33 mouse cellular contexts compared by ENCODE assay signal in the genomic region with DNA sequence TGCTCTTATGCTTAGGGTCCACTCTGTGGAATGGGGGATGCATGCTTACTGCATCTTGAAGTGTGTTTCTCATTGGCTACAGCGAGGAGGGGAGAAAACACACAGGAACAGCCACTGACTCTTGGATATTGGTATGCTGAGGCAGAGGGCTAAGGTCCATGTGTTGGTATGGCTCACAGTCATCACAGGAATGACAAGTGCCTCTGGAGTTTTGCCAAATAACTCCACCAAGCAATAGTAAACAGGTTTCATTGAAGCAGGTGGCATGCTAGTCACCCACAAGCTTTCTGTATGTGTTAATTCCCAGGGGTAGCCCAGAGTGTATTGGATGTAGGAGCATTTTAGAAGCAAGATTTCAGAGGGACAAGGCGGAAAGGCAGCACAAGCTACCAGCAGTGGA.
DNase-seq lines count a peak whose midpoint lies in the region; ATAC-seq and TF ChIP-seq lines count a peak whose summit lies in the region.
"Had no signal": no experiment of that assay in that cellular context is flagged by ENCODE, and none has a peak within 500 bp of the region (broad histone marks: within the 10 kb centered on the region; RNA-seq: fewer than 3 reads in every experiment).

No protein-coding gene starts in this region.

- H3K27ac ChIP-seq in heart, embryonic 16.5 days (ENCODE audit: low read length), result peak overlapping the region; percentile 69
- H3K27ac ChIP-seq in lung, embryonic 14.5 days (ENCODE audit: low read depth), result no peak overlapping the region
- no peak overlapping the region for H3K27ac ChIP-seq in intestine, embryonic 16.5 days (ENCODE audit: low read length)
- H3K27ac ChIP-seq: embryonic facial prominence, embryonic 10.5 days; embryonic facial prominence, embryonic 15.5 days; forebrain, embryonic 12.5 days; hindbrain, embryonic 10.5 days; hindbrain, postnatal 0 days; intestine, embryonic 15.5 days; kidney, postnatal 0 days; liver, embryonic 13.5 days; macrophage; midbrain, embryonic 13.5 days; neural tube, embryonic 13.5 days; stomach, postnatal 0 days had no signal

- WGBS in heart, embryonic 16.5 days, result 68% methylated on average over 2 of the region's 2 CpGs
- 82% methylated on average over 2 of the region's 2 CpGs for WGBS in large intestine, adult 2 months
- WGBS in lung, embryonic 14.5 days, result 81% methylated on average over 2 of the region's 2 CpGs
- WGBS in intestine, embryonic 16.5 days, result 89% methylated on average over 2 of the region's 2 CpGs

- no peak overlapping the region for H3K4me3 ChIP-seq in heart, embryonic 16.5 days (ENCODE audit: low read length)
- no peak overlapping the region for H3K4me3 ChIP-seq in lung, embryonic 14.5 days (ENCODE audit: low read depth, low read length)
- no peak overlapping the region for H3K4me3 ChIP-seq in intestine, embryonic 16.5 days (ENCODE audit: low read length)
- H3K4me3 ChIP-seq: embryonic facial prominence, embryonic 10.5 days; embryonic facial prominence, embryonic 15.5 days; forebrain, embryonic 12.5 days; hindbrain, embryonic 10.5 days; intestine, embryonic 15.5 days; liver, embryonic 13.5 days; midbrain, embryonic 13.5 days; neural tube, embryonic 13.5 days had no signal

- peaks cover 59% of the 10 kb centered on the region for H3K4me1 ChIP-seq in heart, embryonic 16.5 days (ENCODE audit: control insufficient read depth, insufficient read depth, low read length)
- H3K4me1 ChIP-seq in lung, embryonic 14.5 days (ENCODE audit: insufficient read depth), result peaks cover 21% of the 10 kb centered on the region
- peaks cover 13% of the 10 kb centered on the region for H3K4me1 ChIP-seq in intestine, embryonic 16.5 days (ENCODE audit: control insufficient read depth, insufficient read depth, low read length)

- no peaks in the 10 kb centered on the region for H3K36me3 ChIP-seq in heart, embryonic 16.5 days (ENCODE audit: control insufficient read depth, insufficient read depth)
- no peaks in the 10 kb centered on the region for H3K36me3 ChIP-seq in lung, embryonic 14.5 days (ENCODE audit: insufficient read depth)
- H3K36me3 ChIP-seq in intestine, embryonic 16.5 days (ENCODE audit: control insufficient read depth, insufficient read depth, low read length), result no peaks in the 10 kb centered on the region
- H3K36me3 ChIP-seq: embryonic facial prominence, embryonic 10.5 days; embryonic facial prominence, embryonic 15.5 days; forebrain, embryonic 12.5 days; hindbrain, embryonic 10.5 days; intestine, embryonic 15.5 days; liver, embryonic 13.5 days; midbrain, embryonic 13.5 days; neural tube, embryonic 13.5 days had no signal

- no peaks in the 10 kb centered on the region for H3K27me3 ChIP-seq in heart, embryonic 16.5 days (ENCODE audit: control insufficient read depth, insufficient read depth, low read length)
- H3K27me3 ChIP-seq in lung, embryonic 14.5 days (ENCODE audit: insufficient read depth, low read length), result no peaks in the 10 kb centered on the region
- no peaks in the 10 kb centered on the region for H3K27me3 ChIP-seq in intestine, embryonic 16.5 days (replicated peaks; ENCODE audit: control insufficient read depth, insufficient read depth, low read length)
- H3K27me3 ChIP-seq: embryonic facial prominence, embryonic 15.5 days; forebrain, embryonic 12.5 days; intestine, embryonic 15.5 days; liver, embryonic 13.5 days; midbrain, embryonic 13.5 days; neural tube, embryonic 13.5 days had no signal

- peak; percentile 57 for ATAC-seq in heart, embryonic 16.5 days (replicated peaks; ENCODE audit: extremely low read depth, insufficient read depth, low FRiP score)
- ATAC-seq in lung, embryonic 14.5 days (ENCODE audit: insufficient read depth), result no peak
- no peak for ATAC-seq in intestine, embryonic 16.5 days
- ATAC-seq: activated CD4-positive, CD25-positive, alpha-beta regulatory T cell, adult 4 months; hindbrain, postnatal 0 days; intestine, embryonic 15.5 days; midbrain, embryonic 13.5 days had no signal

- H3K9me3 ChIP-seq in heart, embryonic 16.5 days (replicated peaks; ENCODE audit: control insufficient read depth, low read length), result no peaks in the 10 kb centered on the region
- H3K9me3 ChIP-seq in lung, embryonic 14.5 days (ENCODE audit: low read depth, low read length), result no peaks in the 10 kb centered on the region
- H3K9me3 ChIP-seq in intestine, embryonic 16.5 days (ENCODE audit: control insufficient read depth, low read length), result no peaks in the 10 kb centered on the region
- H3K9me3 ChIP-seq: embryonic facial prominence, embryonic 10.5 days; embryonic facial prominence, embryonic 15.5 days; forebrain, embryonic 12.5 days; hindbrain, embryonic 10.5 days; intestine, embryonic 15.5 days; liver, embryonic 13.5 days; midbrain, embryonic 13.5 days; neural tube, embryonic 13.5 days had no signal

- no peak overlapping the region for H3K9ac ChIP-seq in heart, embryonic 16.5 days (ENCODE audit: low read length)
- H3K9ac ChIP-seq in lung, embryonic 14.5 days, result no peak overlapping the region
- H3K9ac ChIP-seq in intestine, embryonic 16.5 days (ENCODE audit: low read depth, low read length), result no peak overlapping the region
- H3K9ac ChIP-seq: embryonic facial prominence, embryonic 15.5 days; forebrain, embryonic 12.5 days; intestine, embryonic 15.5 days; liver, embryonic 13.5 days; midbrain, embryonic 13.5 days; neural tube, embryonic 13.5 days had no signal

- H3K4me2 ChIP-seq in heart, embryonic 16.5 days (ENCODE audit: low read depth, low read length), result no peak overlapping the region
- no peak overlapping the region for H3K4me2 ChIP-seq in lung, embryonic 14.5 days
- no peak overlapping the region for H3K4me2 ChIP-seq in intestine, embryonic 16.5 days (ENCODE audit: low read depth, low read length)
- H3K4me2 ChIP-seq: embryonic facial prominence, embryonic 15.5 days; forebrain, embryonic 12.5 days; intestine, embryonic 15.5 days; liver, embryonic 13.5 days; midbrain, embryonic 13.5 days; neural tube, embryonic 13.5 days had no signal

- DNase-seq in heart, adult 8-10 months (ENCODE audit: low spot score), result no peak
- DNase-seq in large intestine, adult 2 months (ENCODE audit: low read depth, low spot score), result peak; percentile 4
- DNase-seq in lung, embryonic 14.5 days, result peak; percentile 59
- peak; percentile 37 for DNase-seq in lung, postnatal 14 days
- DNase-seq in Muller cell, postnatal 12 days (ENCODE audit: inconsistent ontology term), result no peak
- DNase-seq: adrenal gland, adult 8-10 months; B cell, adult 2 months; cerebellum, adult 2 months; cerebellum, postnatal 14 days; gastrocnemius, postnatal 25 days; heart, adult 18-20 months; kidney, adult 8-10 months; kidney, postnatal 4 days; layer of hippocampus, postnatal 36 days; left cerebral cortex, postnatal 4 days; liver, embryonic 13.5 days; right cerebral cortex, postnatal 4 days; thymus, adult 18-20 months; thymus, postnatal 25 days had no signal

- TF ChIP-seq CTCF in lung, embryonic 14.5 days (IDR thresholded peaks at IDR 0.05; ENCODE audit: low read depth), result no peak

Comparison
In these comparisons a context has a peak if more than half of its experiments do, and no peak if none do; other contexts are left out.
1. DNase-seq: peak in large intestine, adult 2 months (single experiment), lung, embryonic 14.5 days (single experiment) and lung, postnatal 14 days (single experiment); none in heart, adult 8-10 months (single experiment) and Muller cell, postnatal 12 days (single experiment).